Mouse (Mus musculus) hematopoietic stem cell, adult 5-6 weeks (primary cell): Measurements from ENCODE around the gene Nop58. TPM values are rescaled to one million over a fixed set of nuclear protein-coding genes. Genes with fewer than 3 reads are reported as not detected.

Experiments
- ATAC-seq, 2 experiments: fragments of 125-278 bp in 1 of 2; replicated peaks in 1 of 2; 2 replicates each; pipeline ENCODE4 v1.8.0; 2016 to 2017; ENCODE audit warnings: inconsistent platforms in 2 of 2, mild to moderate bottlenecking in 2 of 2, moderate number of reproducible peaks in 2 of 2, low read depth in 1 of 2, moderate TSS enrichment in 1 of 2; ENCODE audit not compliant: low FRiP score in 2 of 2, poor library complexity in 2 of 2, severe bottlenecking in 2 of 2, insufficient read depth in 1 of 2, low TSS enrichment in 1 of 2
- total RNA-seq: library from RNA; stranded (forward); fragments of 172-1452, 232-1000 nt; gene quantifications from 2 replicates; pipeline ENCODE4 v1.2.3, GENCODE M21; 2017

The Nop58 gene
- total RNA-seq, 1 experiment from 2014 or later, result 1,858 TPM

- no peak for ATAC-seq
Measured at GRCm38 (mm10) chr1:59763781-59764251, 79.0 kb downstream of the Nop58 start.

- no peak; a peak in 1 of 4 replicates for ATAC-seq
Measured at GRCm38 (mm10) chr1:59764407-59764971, 79.7 kb downstream of the Nop58 start.

- ATAC-seq, result no peak
Measured at GRCm38 (mm10) chr1:59765279-59765678, 80.5 kb downstream of the Nop58 start.

GRCm38 (mm10) chr1:59766626-59767025 is 81.9 kb downstream of the Nop58 start:
- ATAC-seq, result peak in 1 of 2 experiments; percentile 28; a peak in 1 of 4 replicates

Other genes starting within 250 kb of the Nop58 start
- 5.0 and 6.9 TPM in 2 replicates for gene Fzd7, start 202.5 kb upstream of the Nop58 start, total RNA-seq
- gene Gm973, start 168.7 kb upstream of the Nop58 start, total RNA-seq, result 20.3 and 48.0 TPM in 2 replicates
- gene Sumo1, start 14.1 kb upstream of the Nop58 start, total RNA-seq, result 203 and 210 TPM in 2 replicates
- 17.2 and 26.6 TPM in 2 replicates for gene Bmpr2, start 78.4 kb downstream of the Nop58 start, total RNA-seq
- gene Fam117b, start 228.0 kb downstream of the Nop58 start, total RNA-seq, result 25.0 and 31.0 TPM in 2 replicates